Mouse (Mus musculus) right cerebral cortex, postnatal 10 days (tissue): ENCODE measurements at regions not wholly inside any gene's neighbourhood (a gene's known extent, or its start where the extent isn't known, plus 50 kb on each side); places are given as distances from the start of the nearest gene placed in this dataset.

Source experiments
- DNase-seq, 2 experiments: peaks; one replicate each; pipeline ENCODE4 v3.0.0; 2021; ENCODE audit warnings: low spot score in 2 of 2

- no peak for DNase-seq
Observed at GRCm38 (mm10) chr6:52478624-52479023, 161.6 kb downstream of the Hibadh start.

DNA sequence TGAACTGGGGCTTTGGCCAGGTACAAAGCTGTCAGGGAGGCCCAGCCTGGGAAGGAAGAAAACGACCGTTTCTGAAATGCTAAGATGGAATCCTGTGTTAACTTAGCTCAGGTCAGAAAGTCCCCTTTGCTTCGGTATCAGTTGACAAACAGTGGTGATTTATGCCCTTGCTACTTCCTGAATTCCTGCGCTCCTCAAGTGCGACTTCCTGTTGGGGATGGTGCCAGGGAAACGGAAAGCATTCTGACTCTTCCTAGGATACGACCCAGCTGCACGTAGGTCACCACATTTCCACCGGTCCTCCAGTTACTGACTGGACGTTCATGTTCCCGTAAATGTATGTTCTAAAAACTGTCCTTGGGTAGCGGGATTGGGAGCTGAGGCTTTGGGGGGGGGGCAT lies 161.0 kb downstream of the Hibadh start:
- DNase-seq: no peak

GRCm38 (mm10) chr6:52481975-52482374 lies 158.2 kb downstream of the Hibadh start:
- DNase-seq: no peak

DNA sequence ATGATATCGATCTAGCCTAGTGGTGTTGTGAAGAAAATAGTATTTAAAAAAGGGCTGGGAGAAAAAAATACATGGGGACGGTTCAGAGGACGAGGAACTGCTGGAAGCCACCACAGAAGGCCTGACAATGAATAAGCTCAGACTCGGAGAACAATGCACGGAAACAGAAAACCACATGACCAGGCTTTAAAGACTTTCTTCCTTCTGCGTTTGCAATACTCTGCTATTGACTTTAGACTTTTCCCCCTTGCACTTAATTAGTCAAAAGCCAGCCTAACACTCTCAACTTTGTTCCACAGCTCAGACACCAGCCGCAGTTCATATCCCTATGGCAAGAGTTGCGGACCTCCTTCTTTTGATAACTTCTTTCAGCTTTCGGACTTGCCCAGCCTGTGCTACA lies 154.0 kb downstream of the Hibadh start:
- no peak for DNase-seq

- no peak for DNase-seq
Observed at GRCm38 (mm10) chr6:52486655-52487054, 153.5 kb downstream of the Hibadh start.

GRCm38 (mm10) chr6:52487861-52488260 lies 152.3 kb downstream of the Hibadh start:
- DNase-seq: no peak

DNA sequence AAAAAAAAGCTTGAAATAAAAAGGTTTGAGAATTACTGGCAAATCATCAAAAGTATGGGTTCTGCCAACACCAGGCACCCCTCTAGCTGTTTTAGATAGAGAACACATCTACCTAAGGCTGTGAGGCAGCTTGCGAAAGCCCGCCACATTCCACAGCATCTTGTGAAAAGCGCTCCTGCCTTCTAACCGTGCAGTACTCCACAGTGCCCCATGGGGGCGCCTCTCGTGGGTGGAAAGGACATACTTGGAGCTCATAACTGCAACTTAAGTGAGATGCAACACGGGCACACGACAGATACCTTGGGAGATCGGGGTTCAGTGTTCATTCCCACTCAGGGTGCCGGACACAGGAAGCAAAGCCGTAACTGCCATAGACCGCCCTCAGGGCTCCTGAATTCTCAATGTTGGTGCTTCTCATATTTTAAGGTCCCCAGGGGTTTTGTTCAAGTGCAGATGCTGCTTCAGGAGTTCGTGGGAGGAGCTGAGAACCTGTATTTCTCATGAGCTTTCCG lies 149.9 kb downstream of the Hibadh start:
- DNase-seq: no peak

GRCm38 (mm10) chr6:52495301-52495700 lies 144.9 kb downstream of the Hibadh start:
- no peak for DNase-seq

DNA sequence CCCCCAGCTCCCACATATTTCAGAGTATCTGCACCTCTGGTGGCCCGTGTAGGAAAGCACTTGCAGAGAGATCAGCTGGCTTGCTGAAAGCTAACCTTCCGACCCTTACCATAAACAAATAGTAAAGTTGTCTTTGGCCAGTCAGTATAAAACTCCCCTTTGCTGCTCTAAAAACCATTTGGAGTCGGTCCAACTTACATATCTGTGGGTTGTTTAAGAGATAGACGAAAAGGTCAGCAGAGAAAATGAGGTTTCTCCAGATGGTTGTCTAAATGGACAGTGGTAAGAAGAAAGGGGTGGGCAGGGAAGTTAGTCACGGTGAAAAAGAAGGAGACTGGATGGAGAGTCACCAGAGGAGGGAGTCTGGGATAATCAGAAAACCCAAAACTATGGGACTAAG lies 144.3 kb downstream of the Hibadh start:
- no peak for DNase-seq
